Mouse (Mus musculus): ENCODE results near the gene Fam169b. TPM values are rescaled to one million over a fixed set of nuclear protein-coding genes. Genes with fewer than 3 reads are reported as not detected.
A peak's percentile ranks its signal among the peaks of the same experiment; 100 is the strongest.
"Not testable (repeated sequence)": the region's sequence is repeated elsewhere in the genome, so short reads cannot be mapped to it uniquely, and the experiment has no call there.

Gene Fam169b
- total RNA-seq, 2 experiments from 2014 or later: 1.1 to 2.9 TPM

GRCm38 (mm10) chr7:68264028-68264453 is 9.6 kb upstream of the Fam169b start, which contains the start of gene Pgpep1l:
Pgpep1l (minus strand) TSS chr7:68264233.
- DNase-seq: peak; percentile 56

GRCm38 (mm10) chr7:68264531-68264930 is 9.1 kb upstream of the Fam169b start:
- DNase-seq: no peak

DNA sequence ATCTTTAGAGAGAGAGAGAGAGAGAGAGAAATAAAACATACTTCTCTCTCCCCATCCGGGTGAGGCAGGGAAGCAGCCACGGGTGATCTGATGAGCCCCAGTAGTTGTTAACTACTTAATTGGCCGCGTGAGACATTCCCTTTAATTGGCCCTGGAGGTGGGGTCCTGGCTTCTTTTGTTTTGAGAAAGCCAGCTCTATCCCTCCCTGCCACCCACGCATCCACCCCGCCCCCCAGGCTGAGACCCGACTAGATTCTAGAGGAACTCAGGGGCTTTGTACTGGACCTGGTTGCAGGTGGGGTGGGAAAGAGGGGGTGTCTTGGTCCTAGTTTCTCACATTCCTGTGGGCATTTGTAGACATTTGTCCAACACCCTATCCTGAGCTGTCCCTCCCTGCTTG is 8.2 kb upstream of the Fam169b start:
- DNase-seq: no peak

DNA sequence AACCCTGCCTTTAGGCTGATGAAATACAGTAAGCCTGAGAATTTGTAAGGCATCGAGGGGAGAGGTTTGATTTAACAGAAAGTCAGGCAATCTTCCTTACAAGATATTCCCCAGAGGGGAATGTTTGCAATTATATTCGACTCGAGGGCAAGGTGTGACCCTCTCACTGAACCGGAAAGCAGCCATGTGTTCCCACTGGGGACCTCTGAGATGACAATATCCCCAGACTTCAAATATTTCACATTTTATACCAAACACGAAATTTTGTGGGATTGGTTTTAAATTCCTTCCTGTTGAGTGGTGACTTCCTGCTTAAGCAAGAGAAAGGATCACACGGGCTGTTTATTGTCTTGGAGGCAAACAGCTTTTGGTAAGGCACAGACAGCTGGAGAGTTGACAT is 6.9 kb upstream of the Fam169b start:
- DNase-seq: no peak

DNA sequence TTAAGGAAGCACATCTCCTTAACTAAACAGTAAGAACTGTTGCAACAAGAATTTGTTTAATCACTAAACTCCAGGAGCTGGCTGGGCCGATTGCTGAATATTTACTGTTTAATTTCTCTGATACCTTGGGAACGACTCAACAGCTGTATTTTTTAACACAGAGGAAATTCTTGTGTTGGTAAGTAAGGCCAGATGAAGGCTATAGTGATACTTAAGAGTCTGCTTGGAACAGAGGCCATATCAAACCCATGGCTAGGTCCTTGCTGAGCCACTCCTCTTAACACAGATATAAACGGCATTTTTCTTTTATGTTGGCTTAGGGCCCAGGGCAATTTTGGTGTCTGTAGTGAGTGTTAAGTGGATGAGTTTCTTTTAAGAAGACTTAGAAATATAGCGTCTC is 3.1 kb upstream of the Fam169b start:
- DNase-seq: no peak

GRCm38 (mm10) chr7:68271816-68272215 is 1.8 kb upstream of the Fam169b start:
- DNase-seq: no peak

DNA sequence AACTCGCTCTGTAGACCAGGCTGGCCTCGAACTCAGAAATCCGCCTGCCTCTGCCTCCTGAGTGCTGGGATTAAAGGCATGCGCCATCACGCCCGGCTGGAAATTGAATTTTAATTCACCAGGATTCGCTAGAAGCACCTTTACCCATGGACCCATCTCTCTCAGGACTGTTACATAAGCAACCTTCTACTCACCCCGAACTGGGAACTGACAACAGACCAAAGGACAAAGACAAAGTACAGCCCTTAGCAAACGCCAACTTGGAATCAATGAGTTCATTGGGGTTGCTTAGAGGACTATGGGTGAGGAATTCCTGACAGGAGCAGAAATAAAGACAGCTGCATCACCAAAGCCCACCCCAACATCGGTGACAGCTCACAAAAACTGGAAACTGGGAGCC is 1.0 kb upstream of the Fam169b start:
- no peak for DNase-seq

GRCm38 (mm10) chr7:68274218-68274617 is 579 bp downstream of the Fam169b start:
- DNase-seq: no peak

DNA sequence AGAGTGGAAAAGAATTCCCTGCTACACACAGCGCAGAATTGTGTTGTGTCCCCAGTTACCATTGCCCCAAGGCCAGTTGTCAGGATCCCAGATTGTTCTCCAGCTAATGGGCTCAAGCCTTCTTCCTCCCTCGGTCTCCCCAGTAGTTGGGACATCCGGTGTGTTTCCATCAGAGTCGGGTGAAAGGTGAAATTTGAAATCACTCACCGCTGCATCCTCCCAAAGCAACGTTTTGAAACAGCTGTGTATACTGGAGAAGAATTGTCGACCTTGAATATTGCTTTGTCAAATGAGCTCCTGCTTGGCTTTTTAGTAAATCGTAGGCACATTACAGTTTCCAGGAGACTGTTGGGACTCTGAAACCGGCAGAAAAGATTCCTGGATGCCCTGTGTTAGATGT is 1.3 kb downstream of the Fam169b start:
- no peak for DNase-seq

GRCm38 (mm10) chr7:68275445-68275837 is 1.8 kb downstream of the Fam169b start:
- not testable (repeated sequence) for DNase-seq

GRCm38 (mm10) chr7:68275838-68276731 is 2.4 kb downstream of the Fam169b start:
- DNase-seq: no peak

- DNase-seq: no peak
Measured at GRCm38 (mm10) chr7:68277054-68277896, 3.6 kb downstream of the Fam169b start.

GRCm38 (mm10) chr7:68277897-68278270 is 4.2 kb downstream of the Fam169b start:
- no peak for DNase-seq

- DNase-seq: no peak
Measured at GRCm38 (mm10) chr7:68278385-68278784, 4.7 kb downstream of the Fam169b start.

DNA sequence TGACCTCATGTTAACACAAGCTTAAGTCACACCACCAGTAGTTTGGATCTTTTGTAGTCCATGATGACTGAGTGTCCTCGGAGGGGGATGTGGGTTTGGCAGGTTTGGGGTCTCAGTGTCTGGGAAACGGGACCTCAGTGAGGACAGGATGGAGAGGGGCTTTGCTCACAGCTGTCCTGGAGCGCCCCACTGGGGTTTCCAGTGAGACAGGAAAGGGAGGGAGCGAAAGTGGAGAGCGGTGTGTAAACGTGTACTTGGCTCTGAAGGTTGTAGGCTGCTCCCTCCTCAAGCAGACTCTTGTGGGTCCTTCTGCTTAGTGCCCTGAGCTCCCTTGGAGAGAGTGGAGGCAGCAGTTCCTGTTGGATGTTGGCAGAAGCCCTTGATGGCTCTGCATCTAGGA is 5.3 kb downstream of the Fam169b start:
- DNase-seq: no peak

DNA sequence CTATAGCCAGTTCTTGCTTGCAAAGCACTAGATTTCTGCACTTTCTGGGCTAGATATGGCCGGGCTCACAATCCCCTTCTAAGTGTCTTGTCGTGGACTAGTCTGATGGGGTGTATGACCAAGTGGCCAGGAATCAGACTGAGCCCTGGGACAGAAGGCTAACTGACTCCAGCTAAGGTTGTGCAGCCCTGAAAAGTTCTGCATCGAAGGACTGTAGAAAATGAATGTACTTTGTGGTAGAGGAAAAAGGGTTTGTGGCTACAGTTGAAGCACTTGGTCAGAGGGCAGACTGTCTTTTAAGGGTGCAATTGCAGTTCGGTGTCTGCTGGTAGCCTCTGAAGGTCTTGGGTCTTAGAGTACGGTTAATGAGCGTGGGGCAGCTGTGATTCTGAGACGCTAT is 5.8 kb downstream of the Fam169b start:
- no peak for DNase-seq

- no peak for DNase-seq
Measured at GRCm38 (mm10) chr7:68280352-68280869, 6.8 kb downstream of the Fam169b start.

DNA sequence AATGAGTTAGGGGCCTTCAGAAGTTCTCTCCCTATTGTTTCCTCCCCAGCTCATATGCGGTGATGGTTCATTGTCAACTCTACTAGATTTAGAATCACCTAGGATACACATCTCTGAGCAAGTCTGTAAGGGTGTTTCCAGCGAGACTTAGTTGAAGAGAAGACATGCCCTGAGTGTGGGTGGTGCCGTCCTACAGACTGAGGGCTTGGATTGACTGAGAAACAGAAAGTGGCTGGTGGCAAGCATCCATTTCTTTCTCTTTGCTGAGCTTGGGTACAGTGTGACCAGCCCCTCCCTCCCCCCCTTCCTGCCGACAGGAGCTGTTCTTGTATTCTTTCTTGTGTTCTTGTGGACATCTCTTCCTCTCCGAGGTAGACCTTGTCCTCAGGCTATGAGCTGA is 7.7 kb downstream of the Fam169b start:
- DNase-seq: no peak

DNA sequence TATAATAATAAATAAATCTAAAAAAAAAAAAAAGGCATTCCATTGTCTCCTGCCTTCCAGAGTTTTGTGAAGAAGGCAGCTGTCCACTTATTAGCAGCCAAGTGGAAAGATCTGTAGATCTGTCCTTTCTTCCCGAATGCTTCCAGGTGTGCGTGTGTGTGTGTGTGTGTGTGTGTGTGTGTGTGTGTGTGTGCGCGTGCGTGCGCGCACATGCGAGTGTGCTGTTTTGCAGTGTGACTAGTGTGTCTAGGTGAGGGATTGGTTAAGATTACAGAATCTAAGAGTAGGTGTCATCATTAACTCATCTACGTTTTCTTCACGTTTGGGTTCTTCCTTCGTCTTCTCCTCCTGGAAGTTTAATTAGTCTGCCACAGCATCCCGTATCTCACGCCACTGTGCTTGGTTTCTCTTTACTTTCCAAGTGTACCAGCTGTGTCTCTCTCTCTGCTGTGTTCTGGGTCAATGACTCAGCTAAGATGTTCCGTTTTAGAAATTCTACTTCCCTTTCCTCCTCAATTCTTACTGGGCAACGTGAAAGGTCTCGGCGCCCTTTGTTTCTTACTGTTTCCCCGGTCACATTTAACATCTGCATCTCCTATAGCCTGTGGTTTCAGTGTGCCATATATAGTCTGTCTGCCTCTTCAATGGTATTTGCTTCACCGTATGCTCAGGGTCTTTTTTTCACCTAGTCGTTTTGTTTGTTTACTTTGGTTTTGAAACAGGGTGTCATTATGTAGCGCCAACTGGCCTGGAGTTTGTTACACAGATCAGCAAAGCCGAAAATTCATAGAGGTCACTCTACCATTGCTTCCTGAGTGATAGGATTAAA is 8.9 kb downstream of the Fam169b start:
- DNase-seq: no peak

GRCm38 (mm10) chr7:68283133-68283520 is 9.5 kb downstream of the Fam169b start:
- DNase-seq: not testable (repeated sequence)

DNA sequence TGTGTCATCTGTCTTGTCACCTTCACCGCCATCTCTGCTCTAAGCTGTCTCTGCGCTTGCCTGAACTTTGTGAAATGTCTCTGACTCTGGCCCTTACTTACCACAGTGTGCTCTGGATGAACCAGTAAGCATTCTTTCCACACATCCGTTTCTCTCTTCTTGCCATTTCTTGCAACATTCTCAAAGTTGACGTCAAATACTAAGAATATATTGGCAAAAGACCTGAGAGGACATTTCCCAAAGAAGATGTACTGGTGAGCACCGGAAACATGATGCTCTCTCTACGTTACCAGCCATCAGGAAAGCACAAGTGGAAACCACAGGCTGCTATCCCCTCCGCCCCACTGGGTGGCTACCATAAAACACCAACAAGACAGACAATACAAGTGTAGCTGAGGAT is 10.1 kb downstream of the Fam169b start:
- DNase-seq: no peak

- no peak for DNase-seq
Measured at GRCm38 (mm10) chr7:68285851-68286298, 12.2 kb downstream of the Fam169b start.
